Mouse (Mus musculus): ENCODE measurements around the gene Hist1h4c. TPM values are rescaled to one million over a fixed set of nuclear protein-coding genes. Genes with fewer than 3 reads are reported as not detected.

The Hist1h4c gene
- polyA plus RNA-seq, 1 experiment from 2014 or later, result 8.2 TPM

DNA sequence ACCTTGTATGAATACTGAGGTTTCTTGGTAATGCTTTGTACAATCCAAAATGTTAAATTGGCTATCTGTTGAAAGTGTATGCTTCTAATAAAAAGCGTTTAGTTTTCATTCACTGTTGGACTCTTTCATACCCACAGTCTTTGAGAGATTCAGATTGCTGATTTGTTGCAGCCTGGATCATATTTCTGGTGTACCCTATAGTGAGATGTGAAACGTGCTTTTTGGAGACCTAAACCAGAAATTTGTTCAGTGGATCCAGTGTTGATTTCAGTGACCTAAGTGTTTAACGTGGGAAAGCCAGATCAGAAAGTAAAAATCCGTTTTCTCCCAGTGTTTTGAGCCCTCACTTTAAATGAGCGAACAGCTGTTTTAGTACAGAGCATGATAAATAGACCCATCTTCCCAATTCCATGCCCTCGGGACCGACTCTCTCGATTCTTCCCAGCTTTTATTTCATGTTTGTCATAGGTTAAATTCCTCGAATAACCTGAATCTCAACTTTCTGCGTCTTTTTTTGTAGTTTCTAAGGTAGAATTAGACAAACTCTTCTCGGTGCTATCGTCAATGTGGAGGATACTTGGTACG, 42.1 kb upstream of the Hist1h4c start:
- peak overlapping the region; percentile 100 for H3K27ac ChIP-seq
- peak overlapping the region; percentile 96 for H3K9ac ChIP-seq
- H3K4me1 ChIP-seq, result peaks cover 14% of the 10 kb centered on the region; the same call in 1 of the 2 replicates
- 15% methylated on average over 13 of the region's 13 CpGs for WGBS
- H3K4me2 ChIP-seq, result peak overlapping the region; percentile 95
- H3K27me3 ChIP-seq, result no peaks in the 10 kb centered on the region
- H3K36me3 ChIP-seq, result no peaks in the 10 kb centered on the region
- H3K4me3 ChIP-seq, result peak overlapping the region; percentile 64
- H3K9me3 ChIP-seq, result no peaks in the 10 kb centered on the region
- ATAC-seq (ENCODE audit: borderline replicate concordance, extremely low read depth, low FRiP score, low TSS enrichment), result no peak

DNA sequence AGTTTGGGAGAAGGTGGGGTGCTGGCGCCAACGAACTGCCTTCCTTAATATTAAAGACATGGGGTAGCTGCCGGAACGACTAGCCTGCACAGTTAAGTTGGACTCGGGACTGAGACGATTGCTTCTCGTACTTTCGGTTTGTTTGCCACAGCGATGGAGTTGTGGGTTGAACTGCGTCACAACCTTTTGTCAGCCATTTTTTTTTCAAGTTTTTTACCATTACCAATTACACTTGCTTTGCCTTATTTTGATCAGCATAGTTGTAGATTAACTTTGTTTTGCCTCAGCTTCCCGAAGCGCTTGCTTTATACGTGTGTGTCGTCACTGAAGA, 41.6 kb upstream of the Hist1h4c start:
- H3K27ac ChIP-seq, result peak overlapping the region; percentile 100
- H3K4me1 ChIP-seq, result peaks cover 14% of the 10 kb centered on the region; the same call in 1 of the 2 replicates
- H3K4me3 ChIP-seq, result peak overlapping the region; percentile 64
- H3K9me3 ChIP-seq, result no peaks in the 10 kb centered on the region
- peak overlapping the region; percentile 96 for H3K9ac ChIP-seq
- no peak; the same call in 1 of the 2 replicates for ATAC-seq (ENCODE audit: borderline replicate concordance, extremely low read depth, low FRiP score, low TSS enrichment)
- no peaks in the 10 kb centered on the region for H3K36me3 ChIP-seq
- peak overlapping the region; percentile 95 for H3K4me2 ChIP-seq
- under 1% methylated on average over 14 of the region's 14 CpGs for WGBS
- no peaks in the 10 kb centered on the region for H3K27me3 ChIP-seq

DNA sequence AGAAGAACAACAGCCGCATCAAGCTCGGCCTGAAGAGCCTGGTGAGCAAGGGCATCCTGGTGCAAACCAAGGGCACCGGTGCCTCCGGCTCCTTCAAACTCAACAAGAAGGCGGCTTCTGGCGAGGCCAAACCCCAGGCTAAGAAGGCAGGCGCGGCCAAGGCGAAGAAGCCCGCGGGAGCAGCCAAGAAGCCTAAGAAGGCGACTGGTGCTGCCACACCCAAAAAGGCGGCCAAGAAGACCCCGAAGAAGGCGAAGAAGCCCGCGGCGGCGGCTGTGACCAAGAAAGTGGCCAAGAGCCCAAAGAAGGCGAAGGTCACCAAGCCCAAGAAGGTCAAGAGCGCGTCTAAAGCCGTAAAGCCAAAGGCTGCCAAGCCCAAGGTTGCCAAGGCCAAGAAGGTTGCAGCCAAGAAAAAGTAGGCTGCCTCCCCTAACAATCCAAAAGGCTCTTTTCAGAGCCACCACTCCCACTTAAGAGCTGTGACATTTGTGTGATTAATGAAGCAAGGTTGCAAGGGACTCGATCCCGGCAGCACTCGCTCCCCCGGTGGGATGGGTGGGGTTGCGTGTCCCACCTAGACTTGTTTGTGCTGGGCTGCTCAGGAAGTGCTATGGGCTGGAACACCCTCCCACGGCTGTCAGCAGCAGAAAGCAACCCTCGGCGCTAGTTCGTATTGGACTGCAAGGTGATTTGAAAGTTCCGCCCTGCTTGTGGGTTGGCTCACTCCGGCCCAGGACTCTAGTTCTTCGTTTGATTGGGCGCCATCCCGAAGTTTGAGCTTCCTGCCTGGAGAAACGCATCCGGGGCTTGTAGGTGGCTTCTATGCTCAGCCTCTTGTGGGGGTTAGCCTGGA, 41.0 kb upstream of the Hist1h4c start:
- H3K4me1 ChIP-seq, result peaks cover 10% of the 10 kb centered on the region; the same call in 1 of the 2 replicates
- H3K4me3 ChIP-seq, result peak overlapping the region; percentile 64
- peak; percentile 89 for ATAC-seq (ENCODE audit: borderline replicate concordance, extremely low read depth, low FRiP score, low TSS enrichment)
- no peaks in the 10 kb centered on the region for H3K36me3 ChIP-seq
- WGBS, result 2% methylated on average over 39 of the region's 39 CpGs
- H3K4me2 ChIP-seq, result peak overlapping the region; percentile 95
- peak overlapping the region; percentile 100 for H3K27ac ChIP-seq
- no peaks in the 10 kb centered on the region for H3K27me3 ChIP-seq
- H3K9ac ChIP-seq, result peak overlapping the region; percentile 96
- H3K9me3 ChIP-seq, result no peaks in the 10 kb centered on the region

DNA sequence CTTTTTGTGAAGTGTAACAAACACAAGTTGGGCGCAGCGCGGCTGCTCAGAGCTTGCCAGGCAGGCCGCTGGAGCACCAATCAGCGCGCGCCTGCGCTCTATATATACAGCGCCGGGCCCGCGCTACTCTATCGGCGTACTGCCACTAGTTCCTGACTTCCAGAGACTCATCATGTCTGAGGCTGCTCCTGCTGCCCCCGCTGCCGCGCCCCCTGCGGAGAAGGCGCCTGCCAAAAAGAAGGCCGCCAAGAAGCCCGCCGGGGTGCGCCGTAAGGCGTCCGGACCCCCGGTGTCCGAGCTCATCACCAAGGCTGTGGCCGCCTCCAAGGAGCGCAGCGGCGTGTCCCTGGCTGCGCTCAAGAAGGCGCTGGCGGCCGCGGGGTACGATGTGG, 40.4 kb upstream of the Hist1h4c start, which contains the start of gene Hist1h1c:
Gene Hist1h1c (plus strand): TSS at position 132 of the 392 bp plus-strand sequence.
- ATAC-seq (ENCODE audit: borderline replicate concordance, extremely low read depth, low FRiP score, low TSS enrichment), result peak; percentile 95
- H3K4me1 ChIP-seq, result peaks cover 9% of the 10 kb centered on the region; the same call in 1 of the 2 replicates
- H3K36me3 ChIP-seq, result no peaks in the 10 kb centered on the region
- no peaks in the 10 kb centered on the region for H3K9me3 ChIP-seq
- H3K9ac ChIP-seq, result peak within 1 kb of the TSS; percentile 96
- 1% methylated on average over 38 of the region's 38 CpGs for WGBS
- H3K4me3 ChIP-seq, result peak within 1 kb of the TSS; percentile 64
- no peaks in the 10 kb centered on the region for H3K27me3 ChIP-seq
- H3K27ac ChIP-seq, result peak within 1 kb of the TSS; percentile 100
- H3K4me2 ChIP-seq, result peak within 1 kb of the TSS; percentile 95

DNA sequence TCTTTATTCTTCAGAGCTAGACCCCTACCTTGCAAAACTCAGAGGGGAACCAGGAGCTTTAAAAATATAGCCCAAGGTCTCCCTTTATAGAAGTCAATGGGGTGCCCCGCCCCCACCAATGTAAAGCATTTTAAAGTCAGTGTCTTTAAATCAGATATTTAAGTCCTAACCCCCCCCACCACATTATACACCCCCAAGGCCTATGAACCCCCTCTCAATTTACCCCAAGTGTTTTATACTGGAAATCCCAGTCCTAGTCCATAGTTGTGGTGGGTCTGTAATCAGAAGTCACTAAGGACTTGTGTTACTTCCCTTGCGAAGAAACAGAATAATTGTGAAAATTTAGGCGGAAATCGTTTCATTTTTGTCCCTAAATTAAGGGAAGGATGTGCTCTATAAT, 39.8 kb upstream of the Hist1h4c start:
- Histone ChIP-seq H3K27me3 (no peaks in the 10 kb centered on the region), H3K4me2 (peak overlapping the region; percentile 95), H3K27ac (peak overlapping the region; percentile 100), H3K9me3 (no peaks in the 10 kb centered on the region), H3K9ac (0 out of 2 replicates have a peak overlapping the region, but pooled peaks have one; percentile 96), H3K4me1 (peaks cover 9% of the 10 kb centered on the region; the same call in 1 of the 2 replicates), H3K4me3 (peak overlapping the region; percentile 64; the same call in 1 of the 2 replicates), H3K36me3 (no peaks in the 10 kb centered on the region)
- ATAC-seq (ENCODE audit: borderline replicate concordance, extremely low read depth, low FRiP score, low TSS enrichment), result no peak
- 23% methylated on average over 4 of the region's 4 CpGs for WGBS

DNA sequence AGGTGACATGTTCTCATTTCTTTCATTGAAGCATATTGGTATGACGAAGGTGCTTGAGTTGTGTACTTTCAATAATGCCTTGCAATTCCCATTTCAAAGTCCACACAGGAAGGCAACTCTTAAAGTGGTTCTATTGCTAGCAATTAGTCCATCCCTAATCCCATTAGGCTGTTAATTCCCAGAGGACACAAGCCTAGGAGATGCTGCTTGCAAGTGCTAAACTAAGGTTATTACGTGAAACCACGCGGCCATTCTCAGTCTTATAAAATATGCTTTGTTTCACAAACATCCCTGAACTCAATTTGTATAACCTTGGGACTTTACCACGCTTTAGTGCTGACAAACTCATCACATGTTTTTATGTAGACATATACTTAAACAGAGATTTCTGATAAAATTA, 38.8 kb upstream of the Hist1h4c start:
- Histone ChIP-seq H3K27me3 (no peaks in the 10 kb centered on the region), H3K4me1 (peaks cover 12% of the 10 kb centered on the region), H3K9me3 (no peaks in the 10 kb centered on the region), H3K4me3 (no peak overlapping the region), H3K27ac (no peak overlapping the region), H3K4me2 (no peak overlapping the region), H3K36me3 (no peaks in the 10 kb centered on the region), H3K9ac (no peak overlapping the region)
- WGBS, result 91% methylated on average over 5 of the region's 5 CpGs
- no peak for ATAC-seq (ENCODE audit: borderline replicate concordance, extremely low read depth, low FRiP score, low TSS enrichment)

DNA sequence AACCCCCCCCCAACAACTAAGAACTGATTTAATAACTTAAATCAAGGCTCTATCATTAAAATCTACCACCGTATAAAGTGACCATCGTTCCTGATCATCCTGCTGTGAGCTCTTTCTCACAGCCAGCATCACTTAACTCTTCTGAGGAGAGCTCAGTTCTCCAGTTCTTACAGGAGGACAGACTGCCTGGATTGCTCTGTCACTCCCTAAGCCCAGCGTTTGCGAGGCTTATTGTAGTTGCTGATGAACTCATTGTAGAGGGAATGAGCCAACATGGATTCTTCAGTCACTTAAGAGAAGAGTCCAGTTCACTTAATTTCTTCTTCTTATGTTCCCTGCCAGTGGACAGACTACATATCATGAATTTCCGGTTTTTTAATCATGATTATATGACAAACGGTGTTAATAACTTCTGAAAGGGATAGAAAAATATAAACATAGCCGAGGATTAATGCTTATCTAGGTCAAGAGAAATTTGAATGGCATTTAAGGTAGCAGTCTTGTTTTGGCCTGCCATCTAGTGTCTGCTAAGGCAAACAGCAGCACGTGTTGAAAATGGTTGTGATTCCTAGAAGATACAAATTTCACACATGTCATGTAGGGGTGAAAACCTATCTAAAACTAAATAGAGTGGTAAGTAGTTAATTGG, 34.0 kb upstream of the Hist1h4c start:
- Histone ChIP-seq H3K36me3 (no peaks in the 10 kb centered on the region), H3K27me3 (no peaks in the 10 kb centered on the region), H3K27ac (no peak overlapping the region), H3K4me1 (peaks cover 7% of the 10 kb centered on the region), H3K4me3 (no peak overlapping the region), H3K9ac (no peak overlapping the region), H3K9me3 (no peaks in the 10 kb centered on the region), H3K4me2 (no peak overlapping the region)
- WGBS, result 20% methylated on average over 8 of the region's 8 CpGs
- no peak for ATAC-seq (ENCODE audit: borderline replicate concordance, extremely low read depth, low FRiP score, low TSS enrichment)

DNA sequence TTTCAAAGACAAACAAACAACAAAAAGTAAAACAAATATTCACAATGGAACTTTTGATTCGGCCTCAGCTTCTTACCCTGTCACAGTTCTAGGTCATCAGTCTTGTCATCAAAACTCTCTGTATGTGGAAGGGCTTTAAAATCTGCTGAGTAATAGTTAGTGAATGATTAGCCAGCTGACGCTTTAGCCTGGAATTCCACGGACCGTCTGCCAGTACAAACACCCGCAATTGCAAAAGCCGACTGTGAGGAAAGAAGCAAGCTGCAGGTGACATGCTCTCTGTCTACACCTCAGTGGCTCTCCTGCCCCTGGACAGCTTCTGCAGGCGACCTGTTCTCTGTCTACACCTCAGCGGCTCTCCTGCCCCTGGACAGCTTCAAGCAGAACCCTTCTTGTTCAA, 32.2 kb upstream of the Hist1h4c start:
- Histone ChIP-seq H3K4me2 (no peak overlapping the region), H3K27me3 (no peaks in the 10 kb centered on the region), H3K9me3 (no peaks in the 10 kb centered on the region), H3K36me3 (no peaks in the 10 kb centered on the region), H3K4me3 (no peak overlapping the region), H3K27ac (no peak overlapping the region), H3K9ac (no peak overlapping the region), H3K4me1 (peaks cover 7% of the 10 kb centered on the region)
- WGBS, result 17% methylated on average over 8 of the region's 8 CpGs
- ATAC-seq (ENCODE audit: borderline replicate concordance, extremely low read depth, low FRiP score, low TSS enrichment), result no peak

DNA sequence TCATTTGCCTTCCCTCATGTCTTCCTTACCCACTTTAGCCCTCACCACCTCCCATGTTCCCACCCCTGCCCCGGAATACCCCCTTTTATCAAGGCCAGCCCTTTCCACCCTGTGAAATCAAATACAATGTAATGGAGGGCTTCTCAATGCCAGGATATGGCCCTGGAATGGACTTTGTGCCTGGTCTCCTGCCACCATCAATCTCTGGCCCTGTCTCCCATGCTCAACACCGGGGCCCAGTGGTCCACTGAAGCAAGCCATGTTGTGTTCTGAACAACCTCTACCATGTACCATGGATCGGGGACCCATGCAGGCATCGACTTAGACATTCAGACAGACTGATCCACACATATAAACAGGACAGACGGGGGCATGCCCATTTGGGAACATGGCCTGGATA, 31.5 kb upstream of the Hist1h4c start:
- ATAC-seq (ENCODE audit: borderline replicate concordance, extremely low read depth, low FRiP score, low TSS enrichment), result no peak; the same call in 1 of the 2 replicates
- H3K4me3 ChIP-seq, result no peak overlapping the region
- H3K4me2 ChIP-seq, result no peak overlapping the region
- H3K9me3 ChIP-seq, result no peaks in the 10 kb centered on the region
- H3K27me3 ChIP-seq, result no peaks in the 10 kb centered on the region
- 88% methylated on average over 5 of the region's 5 CpGs for whole genome bisulfite sequencing
- H3K9ac ChIP-seq, result no peak overlapping the region
- peaks cover 9% of the 10 kb centered on the region for H3K4me1 ChIP-seq
- no peak overlapping the region for H3K27ac ChIP-seq
- no peaks in the 10 kb centered on the region for H3K36me3 ChIP-seq

DNA sequence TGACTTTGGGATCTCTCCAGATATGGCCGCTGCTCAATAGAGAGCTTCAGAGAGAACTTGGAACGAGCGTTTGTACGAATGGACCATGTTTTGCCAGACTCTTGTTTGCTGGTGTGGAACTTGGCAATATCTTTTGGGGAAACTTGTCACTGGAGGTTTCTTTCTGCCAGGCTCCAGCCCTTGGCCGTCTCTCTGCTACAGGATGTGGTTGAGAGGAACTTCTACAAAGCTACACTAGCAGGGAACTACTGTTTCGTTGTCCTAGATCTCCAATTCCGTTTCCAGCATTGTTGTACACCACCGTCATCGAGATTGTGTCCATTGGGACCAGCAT, 30.9 kb upstream of the Hist1h4c start:
- Histone ChIP-seq H3K36me3 (no peaks in the 10 kb centered on the region), H3K27me3 (no peaks in the 10 kb centered on the region), H3K9me3 (no peaks in the 10 kb centered on the region), H3K4me1 (peaks cover 11% of the 10 kb centered on the region), H3K27ac (no peak overlapping the region), H3K9ac (no peak overlapping the region), H3K4me2 (no peak overlapping the region), H3K4me3 (no peak overlapping the region)
- ATAC-seq (ENCODE audit: borderline replicate concordance, extremely low read depth, low FRiP score, low TSS enrichment), result no peak
- WGBS, result 92% methylated on average over 9 of the region's 9 CpGs

DNA sequence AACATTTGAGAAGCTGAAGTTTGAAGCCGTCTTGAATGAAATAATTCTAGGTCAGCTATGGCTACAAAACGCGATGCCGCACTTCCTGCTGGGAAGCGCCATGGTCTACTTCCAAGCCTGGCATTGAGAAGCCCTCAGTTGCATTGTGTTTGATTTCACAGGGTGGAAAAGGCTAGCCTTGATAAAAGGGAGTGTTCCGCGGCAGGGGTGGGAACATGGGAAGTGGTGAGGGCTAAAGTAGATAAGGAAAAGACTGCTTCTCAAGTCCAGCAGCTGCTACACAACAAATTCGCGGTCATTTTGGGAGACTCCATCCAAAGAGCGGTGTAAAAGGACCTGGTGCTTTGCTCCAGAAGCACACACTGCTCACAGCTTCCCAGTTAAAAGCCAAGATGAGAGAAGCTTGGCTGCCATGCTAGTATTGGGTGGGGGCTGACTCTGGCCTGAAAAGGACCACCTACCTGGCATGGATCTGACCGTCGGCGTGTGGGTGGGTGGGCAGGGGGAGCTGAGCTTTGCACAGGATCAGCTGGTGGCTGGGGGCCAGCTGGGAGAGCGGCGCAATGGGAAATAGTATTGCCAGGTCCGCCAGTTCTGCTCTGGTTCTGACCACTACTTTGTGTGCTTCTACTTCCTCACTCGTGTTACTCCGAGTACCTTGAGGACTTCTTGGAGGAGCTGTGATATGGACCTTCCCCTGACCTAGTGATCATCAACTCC, 30.4 kb upstream of the Hist1h4c start:
- Histone ChIP-seq H3K27ac (no peak overlapping the region), H3K36me3 (no peaks in the 10 kb centered on the region), H3K4me2 (no peak overlapping the region), H3K4me3 (no peak overlapping the region), H3K9me3 (no peaks in the 10 kb centered on the region), H3K27me3 (no peaks in the 10 kb centered on the region), H3K9ac (no peak overlapping the region), H3K4me1 (peaks cover 11% of the 10 kb centered on the region)
- WGBS, result 90% methylated on average over 18 of the region's 18 CpGs
- no peak for ATAC-seq (ENCODE audit: borderline replicate concordance, extremely low read depth, low FRiP score, low TSS enrichment)

Data from lung, embryonic 15.5 days (tissue).